Mouse (Mus musculus): ENCODE results near the gene Rhof. TPM values are rescaled to one million over a fixed set of nuclear protein-coding genes. Genes with fewer than 3 reads are reported as not detected.

Rhof gene
- polyA plus RNA-seq (2016; fragmentation: Nextera tagmentation; extraction: Ambion mirVana): 1.2 and 2.2 TPM in 2 replicates

- H3K36me3 ChIP-seq (replicated peaks): peaks cover 56% of the 10 kb centered on the region
- DNase-seq (ENCODE audit: low spot score): peak; percentile 82
- H3K4me3 ChIP-seq: peak within 1 kb of the TSS; percentile 99
- no peaks in the 10 kb centered on the region for H3K9me3 ChIP-seq
- WGBS: 3% methylated on average over 44 of the region's 44 CpGs
- H3K4me1 ChIP-seq: peaks cover 72% of the 10 kb centered on the region
- H3K27me3 ChIP-seq (replicated peaks; ENCODE audit: low read depth, poor library complexity, severe bottlenecking): peaks cover 17% of the 10 kb centered on the region
- H3K27ac ChIP-seq (replicated peaks): peak within 1 kb of the TSS; percentile 59
Measured at GRCm38 (mm10) chr5:123132308-123133071, at the start of gene Rhof. TSS of gene Rhof (minus strand) at chr5:123132692.

DNA sequence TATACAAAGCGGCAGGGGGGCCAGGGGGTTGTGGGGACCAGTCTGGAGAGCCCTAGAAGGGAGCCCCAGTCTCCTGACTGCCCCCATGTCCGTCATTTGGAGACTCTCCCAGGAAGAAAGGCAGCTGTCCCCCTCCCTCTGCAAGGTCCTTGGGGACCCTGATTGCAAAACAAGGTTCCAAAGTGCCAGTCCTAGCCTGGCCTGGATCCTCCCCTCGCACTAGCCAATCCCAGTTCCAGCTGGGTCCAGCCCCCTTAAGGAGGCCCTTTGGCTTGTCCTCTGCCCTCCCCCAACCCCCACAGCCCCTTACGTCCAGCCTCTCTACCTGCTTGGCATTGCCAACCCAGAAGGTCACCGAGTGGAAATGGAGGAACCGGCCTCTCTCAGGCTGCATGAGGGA, 49.0 kb upstream of the Rhof start:
- Histone ChIP-seq H3K27me3 (replicated peaks; ENCODE audit: low read depth, poor library complexity, severe bottlenecking) (no peaks in the 10 kb centered on the region), H3K4me1 (0 out of 2 replicates have a peak, but pooled peaks cover 3% of the 10 kb centered on the region), H3K36me3 (replicated peaks) (no peaks in the 10 kb centered on the region), H3K4me3 (no peak overlapping the region), H3K27ac (replicated peaks) (no peak overlapping the region), H3K9me3 (no peaks in the 10 kb centered on the region)
- no peak for DNase-seq (ENCODE audit: low spot score)
- 79% methylated on average over 6 of the region's 6 CpGs for WGBS

DNA sequence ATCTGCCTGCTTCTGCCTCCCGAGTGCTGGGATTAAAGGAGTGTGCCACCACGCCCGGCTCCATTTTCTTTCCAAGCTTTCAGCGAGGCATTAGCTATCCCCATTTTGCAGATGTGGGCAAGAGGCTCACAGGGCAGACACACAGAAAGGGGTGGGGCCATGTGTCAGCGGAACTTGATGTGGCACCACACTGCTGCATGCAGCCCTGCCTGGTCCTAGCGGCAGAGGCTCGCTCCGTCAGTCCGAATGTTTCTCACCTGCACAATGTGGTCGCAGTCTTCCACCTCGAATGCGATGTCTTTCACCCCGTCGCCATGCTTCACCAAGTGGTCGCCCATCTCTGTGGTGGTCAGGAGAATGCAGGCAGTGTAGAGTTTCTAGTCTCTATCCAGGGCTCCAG, 47.9 kb upstream of the Rhof start:
- 0 out of 2 replicates have a peak, but pooled peaks cover 3% of the 10 kb centered on the region for H3K4me1 ChIP-seq
- no peaks in the 10 kb centered on the region for H3K36me3 ChIP-seq (replicated peaks)
- WGBS: 91% methylated on average over 15 of the region's 15 CpGs
- no peak overlapping the region for H3K27ac ChIP-seq (replicated peaks)
- no peak for DNase-seq (ENCODE audit: low spot score)
- H3K27me3 ChIP-seq (replicated peaks; ENCODE audit: low read depth, poor library complexity, severe bottlenecking): no peaks in the 10 kb centered on the region
- H3K9me3 ChIP-seq: no peaks in the 10 kb centered on the region
- H3K4me3 ChIP-seq: no peak overlapping the region

GRCm38 (mm10) chr5:123178792-123179191, 46.3 kb upstream of the Rhof start:
- WGBS: 92% methylated on average over 5 of the region's 5 CpGs
- H3K9me3 ChIP-seq: no peaks in the 10 kb centered on the region
- no peaks in the 10 kb centered on the region for H3K36me3 ChIP-seq (replicated peaks)
- H3K4me3 ChIP-seq: no peak overlapping the region
- H3K27me3 ChIP-seq (replicated peaks; ENCODE audit: low read depth, poor library complexity, severe bottlenecking): no peaks in the 10 kb centered on the region
- no peak overlapping the region for H3K27ac ChIP-seq (replicated peaks)
- 0 out of 2 replicates have a peak, but pooled peaks cover 3% of the 10 kb centered on the region for H3K4me1 ChIP-seq
- no peak for DNase-seq (ENCODE audit: low spot score)

- H3K27ac ChIP-seq (replicated peaks): peak overlapping the region; percentile 45
- no peaks in the 10 kb centered on the region for H3K9me3 ChIP-seq
- 13% methylated on average over 22 of the region's 22 CpGs for WGBS
Measured at GRCm38 (mm10) chr5:123171646-123172350, 39.3 kb upstream of the Rhof start.

DNA sequence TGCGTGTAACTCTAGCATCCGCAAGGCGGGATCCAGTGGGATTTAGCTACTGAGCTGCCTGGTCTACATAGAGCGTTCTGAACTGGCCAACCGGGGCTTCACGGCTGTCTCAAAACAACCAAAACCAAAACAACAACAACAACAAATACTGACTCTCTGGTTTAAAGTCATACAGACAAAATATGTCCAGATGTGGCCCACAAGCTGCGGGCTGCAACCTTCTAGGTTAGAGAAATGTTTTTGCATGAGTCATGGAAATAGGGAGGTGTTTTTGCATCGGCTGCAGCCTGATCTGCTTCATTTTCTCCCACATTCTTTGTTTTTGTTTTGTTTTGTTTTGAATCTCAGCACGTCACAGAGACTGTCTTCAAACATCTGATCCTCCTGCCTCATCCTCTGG, 37.9 kb upstream of the Rhof start:
- Histone ChIP-seq H3K36me3 (replicated peaks) (peaks cover 26% of the 10 kb centered on the region), H3K27me3 (replicated peaks; ENCODE audit: low read depth, poor library complexity, severe bottlenecking) (no peaks in the 10 kb centered on the region), H3K4me3 (no peak overlapping the region), H3K4me1 (peaks cover 29% of the 10 kb centered on the region), H3K27ac (replicated peaks) (no peak overlapping the region), H3K9me3 (no peaks in the 10 kb centered on the region)
- no peak for DNase-seq (ENCODE audit: low spot score)
- WGBS: 73% methylated on average over 9 of the region's 9 CpGs

More at GRCm38 (mm10) chr5:123171646-123172350, 39.3 kb upstream of the Rhof start:
- peak overlapping the region; percentile 51 for H3K4me3 ChIP-seq
- DNase-seq (ENCODE audit: low spot score): peak; percentile 92
- peaks cover 29% of the 10 kb centered on the region for H3K4me1 ChIP-seq
- no peaks in the 10 kb centered on the region for H3K27me3 ChIP-seq (replicated peaks; ENCODE audit: low read depth, poor library complexity, severe bottlenecking)
- H3K36me3 ChIP-seq (replicated peaks): peaks cover 12% of the 10 kb centered on the region

DNA sequence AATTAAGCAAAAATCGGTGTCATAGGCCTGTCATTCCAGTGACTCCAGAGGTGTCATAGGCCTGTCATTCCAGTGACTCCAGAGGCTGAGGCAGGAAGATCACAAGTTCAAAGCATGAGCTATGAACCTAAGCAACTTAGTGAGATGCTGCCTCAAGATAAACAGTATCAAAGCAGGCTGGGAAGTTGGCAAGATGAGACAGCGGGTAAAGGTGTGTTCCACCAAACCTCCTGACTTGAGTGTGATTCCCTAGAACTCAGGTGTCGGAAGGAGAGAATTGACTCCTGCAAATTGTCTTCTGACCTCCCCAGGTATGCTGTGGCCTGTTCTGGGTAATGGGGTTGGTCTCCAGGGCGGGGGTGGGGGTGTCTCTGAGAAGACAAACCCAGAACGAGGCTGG, 36.8 kb upstream of the Rhof start, which contains the start of gene Psmd9:
TSS of gene Psmd9 (plus strand) at position 130 of the 400 bp plus-strand sequence.
- no peaks in the 10 kb centered on the region for H3K27me3 ChIP-seq (replicated peaks; ENCODE audit: low read depth, poor library complexity, severe bottlenecking)
- no peak within 1 kb of the TSS for H3K27ac ChIP-seq (replicated peaks)
- no peak within 1 kb of the TSS for H3K4me3 ChIP-seq
- WGBS: 83% methylated on average over 5 of the region's 5 CpGs
- H3K9me3 ChIP-seq: no peaks in the 10 kb centered on the region
- DNase-seq (ENCODE audit: low spot score): no peak
- H3K36me3 ChIP-seq (replicated peaks): peaks cover 32% of the 10 kb centered on the region
- peaks cover 29% of the 10 kb centered on the region for H3K4me1 ChIP-seq

DNA sequence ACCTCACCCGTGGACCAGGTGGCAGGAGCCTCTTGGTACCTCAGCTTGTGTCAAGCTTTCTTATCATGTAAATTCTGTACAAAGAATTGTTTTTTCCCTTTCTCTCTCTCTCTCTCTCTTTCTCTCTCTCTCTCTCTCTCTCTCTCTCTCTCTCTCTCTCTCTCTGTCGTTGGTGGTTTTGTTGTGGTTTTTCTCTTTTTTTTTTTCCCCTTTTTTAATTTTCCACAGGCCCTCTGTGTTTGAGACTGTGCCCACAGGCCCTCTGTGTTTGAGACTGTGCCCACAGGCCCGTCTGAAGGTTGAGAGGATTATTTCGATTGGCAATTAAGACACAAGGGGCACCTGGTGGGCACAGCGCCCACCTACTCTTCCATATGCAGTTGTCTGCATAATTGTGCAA, 35.1 kb upstream of the Rhof start:
- H3K36me3 ChIP-seq (replicated peaks): peaks cover 49% of the 10 kb centered on the region
- WGBS: 80% methylated on average over 5 of the region's 5 CpGs
- no peaks in the 10 kb centered on the region for H3K9me3 ChIP-seq
- H3K4me3 ChIP-seq: no peak overlapping the region
- no peak overlapping the region for H3K27ac ChIP-seq (replicated peaks)
- H3K4me1 ChIP-seq: peaks cover 24% of the 10 kb centered on the region
- no peak for DNase-seq (ENCODE audit: low spot score)
- no peaks in the 10 kb centered on the region for H3K27me3 ChIP-seq (replicated peaks; ENCODE audit: low read depth, poor library complexity, severe bottlenecking)

- Histone ChIP-seq H3K27me3 (replicated peaks; ENCODE audit: low read depth, poor library complexity, severe bottlenecking) (no peaks in the 10 kb centered on the region), H3K9me3 (no peaks in the 10 kb centered on the region), H3K27ac (replicated peaks) (no peak overlapping the region), H3K4me1 (peaks cover 12% of the 10 kb centered on the region), H3K36me3 (replicated peaks) (peaks cover 61% of the 10 kb centered on the region), H3K4me3 (no peak overlapping the region)
- WGBS: 92% methylated on average over 10 of the region's 10 CpGs
- no peak for DNase-seq (ENCODE audit: low spot score)
Measured at GRCm38 (mm10) chr5:123166437-123166836, 33.9 kb upstream of the Rhof start.

DNA sequence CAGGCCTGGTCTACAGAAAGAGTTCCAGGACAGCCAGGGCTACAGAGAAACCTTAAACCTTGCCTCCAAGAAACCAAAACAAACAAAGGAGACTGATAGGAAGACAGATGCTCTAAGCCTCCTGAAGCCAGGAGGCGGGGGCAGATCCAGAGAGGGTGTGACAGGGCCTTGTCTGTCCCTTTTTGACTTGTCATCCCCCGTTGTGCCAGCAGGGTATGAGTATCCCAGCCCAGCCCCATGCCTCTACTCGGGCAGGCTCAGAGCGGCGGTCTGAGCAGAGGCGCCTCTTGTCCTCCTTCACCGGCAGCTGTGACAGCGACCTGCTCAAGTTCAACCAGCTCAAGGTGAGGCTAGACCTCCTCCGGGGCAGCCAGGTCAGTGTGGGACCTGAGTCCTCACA, 30.4 kb upstream of the Rhof start:
- Histone ChIP-seq H3K27me3 (replicated peaks; ENCODE audit: low read depth, poor library complexity, severe bottlenecking) (no peaks in the 10 kb centered on the region), H3K4me3 (no peak overlapping the region), H3K4me1 (no peaks in the 10 kb centered on the region), H3K9me3 (no peaks in the 10 kb centered on the region), H3K36me3 (replicated peaks) (peaks cover 94% of the 10 kb centered on the region), H3K27ac (replicated peaks) (no peak overlapping the region)
- WGBS: 81% methylated on average over 9 of the region's 9 CpGs
- DNase-seq (ENCODE audit: low spot score): peak; percentile 27

GRCm38 (mm10) chr5:123160341-123160740, 27.8 kb upstream of the Rhof start:
- no peak for DNase-seq (ENCODE audit: low spot score)
- Histone ChIP-seq H3K27ac (replicated peaks) (no peak overlapping the region), H3K4me1 (no peaks in the 10 kb centered on the region), H3K9me3 (no peaks in the 10 kb centered on the region), H3K27me3 (replicated peaks; ENCODE audit: low read depth, poor library complexity, severe bottlenecking) (no peaks in the 10 kb centered on the region), H3K4me3 (no peak overlapping the region), H3K36me3 (replicated peaks) (peaks cover 93% of the 10 kb centered on the region)
- WGBS: 92% methylated on average over 15 of the region's 15 CpGs

DNA sequence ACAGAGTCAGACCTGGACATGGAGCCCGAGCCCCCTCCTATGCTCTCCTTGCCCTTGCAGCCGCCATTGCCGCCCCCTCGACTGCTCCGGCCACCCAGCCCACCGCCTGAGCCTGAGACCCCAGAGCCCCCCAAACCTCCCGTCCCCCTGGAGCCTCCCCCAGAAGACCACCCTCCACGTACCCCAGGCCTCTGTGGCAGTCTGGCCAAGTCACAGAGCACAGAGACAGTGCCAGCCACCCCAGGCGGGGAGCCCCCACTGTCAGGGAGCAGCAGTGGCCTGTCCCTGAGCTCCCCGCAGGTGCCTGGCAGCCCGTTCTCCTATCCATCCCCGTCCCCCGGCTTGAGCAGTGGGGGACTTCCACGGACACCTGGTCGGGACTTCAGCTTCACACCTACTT, 27.4 kb upstream of the Rhof start:
- Histone ChIP-seq H3K9me3 (no peaks in the 10 kb centered on the region), H3K36me3 (replicated peaks) (peaks cover 98% of the 10 kb centered on the region), H3K4me3 (no peak overlapping the region), H3K4me1 (no peaks in the 10 kb centered on the region), H3K27ac (replicated peaks) (no peak overlapping the region), H3K27me3 (replicated peaks; ENCODE audit: low read depth, poor library complexity, severe bottlenecking) (no peaks in the 10 kb centered on the region)
- no peak for DNase-seq (ENCODE audit: low spot score)
- 92% methylated on average over 15 of the region's 15 CpGs for WGBS

GRCm38 (mm10) chr5:123159446-123159845, 27.0 kb upstream of the Rhof start:
- no peaks in the 10 kb centered on the region for H3K27me3 ChIP-seq (replicated peaks; ENCODE audit: low read depth, poor library complexity, severe bottlenecking)
- no peaks in the 10 kb centered on the region for H3K4me1 ChIP-seq
- no peak for DNase-seq (ENCODE audit: low spot score)
- no peaks in the 10 kb centered on the region for H3K9me3 ChIP-seq
- H3K27ac ChIP-seq (replicated peaks): no peak overlapping the region
- 91% methylated on average over 4 of the region's 4 CpGs for WGBS
- peaks cover 98% of the 10 kb centered on the region for H3K36me3 ChIP-seq (replicated peaks)
- H3K4me3 ChIP-seq: no peak overlapping the region

Data from embryonic facial prominence, embryonic 10.5 days (tissue).